Mouse (Mus musculus) 3134 (cell line): ENCODE results near the gene Mybph.

Source experiments
- DNase-seq: peaks from one replicate; pipeline ENCODE4 v3.0.0-alpha.2; 2011; ENCODE audit warnings: low spot score; ENCODE audit not compliant: insufficient read length; ENCODE audit errors: extremely low read depth

The Mybph gene

GRCm38 (mm10) chr1:134210179-134210755, 17.0 kb downstream of the Mybph start:
- no peak for DNase-seq

DNA sequence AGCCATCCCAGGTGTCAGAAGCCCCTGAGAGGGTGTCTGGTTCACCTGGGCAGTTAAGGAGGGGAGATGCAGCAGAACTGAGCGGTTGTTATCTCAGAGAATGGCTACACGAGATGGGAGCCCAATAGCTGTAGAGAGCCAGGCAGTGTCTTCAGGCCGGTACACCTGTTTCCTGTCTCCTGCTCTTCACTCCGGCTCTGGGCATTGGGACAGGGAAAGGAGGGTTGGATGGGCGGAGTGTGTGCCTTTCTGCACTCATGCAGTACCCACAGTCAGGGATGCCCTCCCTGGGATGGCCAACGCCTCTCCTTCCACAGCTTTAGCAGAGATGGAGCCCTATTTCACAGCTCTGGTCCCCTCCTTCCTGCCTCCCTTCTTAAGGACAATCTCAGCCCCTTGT, 17.8 kb downstream of the Mybph start:
- no peak for DNase-seq

DNA sequence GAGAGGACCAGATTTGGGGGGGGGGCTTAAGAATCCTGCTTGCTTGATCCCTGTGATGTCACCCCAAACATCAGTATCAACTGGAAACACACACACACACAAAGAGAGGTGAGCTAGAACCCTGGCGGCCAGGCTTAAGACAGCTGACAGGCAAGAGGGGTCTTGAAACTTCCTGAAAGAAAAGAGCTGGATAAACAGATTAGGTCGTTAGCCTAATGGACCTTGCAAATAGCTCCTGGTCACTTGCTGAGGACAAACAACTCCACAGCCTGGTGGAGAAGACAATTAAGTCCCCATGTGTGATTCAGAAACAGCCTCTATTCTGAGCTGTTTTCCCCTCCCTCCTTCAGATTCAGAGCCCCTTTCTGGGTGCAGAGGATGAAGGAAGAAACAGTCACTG, 18.4 kb downstream of the Mybph start:
- DNase-seq, result no peak

DNA sequence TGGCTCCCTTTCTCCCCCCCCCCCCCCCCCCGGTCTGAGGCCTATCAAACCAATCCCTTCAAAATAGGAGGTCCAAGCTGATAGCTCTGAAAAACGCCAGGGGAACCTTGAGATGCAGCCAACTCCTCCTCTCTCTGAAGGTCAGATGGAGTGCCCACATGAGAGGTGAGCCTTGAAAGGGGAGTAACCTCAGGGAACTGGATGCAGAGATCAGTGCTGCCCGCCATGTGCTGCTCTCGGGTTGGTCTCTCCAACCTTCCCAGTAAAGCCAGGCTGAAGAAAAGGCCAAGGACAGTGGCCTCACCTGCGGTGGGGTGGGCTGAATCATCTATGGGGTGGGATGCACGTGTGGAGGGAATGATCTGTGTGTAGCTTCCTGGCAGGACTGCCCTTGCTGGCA, 19.1 kb downstream of the Mybph start:
- DNase-seq, result no peak

- DNase-seq, result no peak
These were observed 20.2 kb downstream of the Mybph start for GRCm38 (mm10) chr1:134213405-134213804.

DNA sequence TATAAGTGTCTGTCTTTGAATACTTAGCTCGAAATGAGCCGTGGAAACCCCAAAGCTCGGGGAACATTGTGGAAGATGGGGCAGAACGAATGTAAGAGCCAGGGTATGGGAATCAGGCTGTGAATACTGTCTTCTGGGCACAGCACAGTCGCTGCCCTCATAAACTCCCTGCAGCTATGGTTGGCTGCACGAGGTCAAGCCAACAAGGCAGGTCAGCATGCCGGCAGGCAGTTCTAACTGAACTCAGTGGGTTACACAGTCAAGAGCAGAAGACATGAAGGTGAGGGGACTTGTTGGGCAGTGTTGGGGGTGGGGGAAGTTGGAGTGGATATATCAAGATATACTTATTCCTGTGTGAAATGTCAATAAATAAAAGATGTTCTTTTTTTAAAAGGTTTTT, 21.8 kb downstream of the Mybph start:
- no peak for DNase-seq

DNA sequence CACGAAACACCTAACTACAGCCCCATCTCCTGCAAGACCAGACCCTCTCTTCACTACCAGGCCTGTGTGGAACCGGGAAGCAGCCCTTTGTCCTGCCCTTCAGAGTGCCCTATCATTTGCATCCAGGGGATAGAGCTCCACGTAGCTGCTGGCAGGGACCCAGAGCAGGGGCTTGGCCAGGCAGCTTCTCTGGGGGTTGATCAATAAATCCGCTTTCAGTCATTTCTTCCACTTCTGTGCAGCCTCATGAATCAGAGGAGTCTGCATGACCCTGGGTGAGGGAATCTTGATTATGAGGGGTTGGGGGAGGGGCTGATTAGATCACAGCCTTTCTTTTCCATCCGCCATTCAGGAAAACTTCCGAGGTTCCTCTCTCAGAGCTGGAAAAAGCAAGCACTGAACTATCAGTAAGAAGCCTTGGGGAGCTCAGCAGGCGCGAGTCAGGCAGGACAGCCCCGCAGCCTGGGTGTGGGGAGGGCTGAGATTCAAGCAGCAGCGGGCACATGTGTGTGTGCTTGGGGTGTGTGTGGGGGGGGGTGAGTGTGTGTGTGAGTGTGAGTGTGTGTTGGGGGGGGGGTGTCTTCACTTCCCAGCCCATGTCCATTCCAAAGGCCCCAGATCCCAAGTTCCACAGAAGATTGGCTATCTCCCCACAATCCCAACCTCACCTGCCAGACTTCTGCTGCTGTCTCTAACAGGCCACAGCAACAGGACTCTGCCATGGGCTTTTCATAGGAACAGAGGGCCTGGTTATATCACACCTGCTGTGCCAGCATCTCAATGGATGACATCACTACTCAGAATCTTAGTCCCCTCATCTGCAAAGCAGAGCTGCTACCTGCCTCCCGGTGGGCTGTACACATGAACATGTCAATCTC, 22.7 kb downstream of the Mybph start:
- DNase-seq, result no peak

DNA sequence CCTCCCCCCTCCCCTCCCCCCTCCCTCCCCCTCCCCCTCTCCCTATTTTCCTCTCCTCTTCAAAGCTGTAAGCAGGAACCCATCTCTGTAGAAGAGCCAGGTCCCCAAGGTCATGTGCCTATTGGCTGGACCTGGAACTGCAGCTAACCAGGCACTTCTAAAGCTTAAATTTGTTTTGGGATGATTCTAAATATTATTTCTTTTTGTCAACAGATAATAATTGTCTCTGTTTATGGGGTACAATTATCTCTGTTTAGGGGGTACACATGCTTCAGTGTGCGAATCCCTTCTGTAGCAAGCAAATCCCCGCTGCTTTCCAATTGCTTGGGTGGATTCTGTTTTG, 23.4 kb downstream of the Mybph start:
- no peak for DNase-seq

GRCm38 (mm10) chr1:134217028-134217481, 23.8 kb downstream of the Mybph start:
- no peak for DNase-seq

DNA sequence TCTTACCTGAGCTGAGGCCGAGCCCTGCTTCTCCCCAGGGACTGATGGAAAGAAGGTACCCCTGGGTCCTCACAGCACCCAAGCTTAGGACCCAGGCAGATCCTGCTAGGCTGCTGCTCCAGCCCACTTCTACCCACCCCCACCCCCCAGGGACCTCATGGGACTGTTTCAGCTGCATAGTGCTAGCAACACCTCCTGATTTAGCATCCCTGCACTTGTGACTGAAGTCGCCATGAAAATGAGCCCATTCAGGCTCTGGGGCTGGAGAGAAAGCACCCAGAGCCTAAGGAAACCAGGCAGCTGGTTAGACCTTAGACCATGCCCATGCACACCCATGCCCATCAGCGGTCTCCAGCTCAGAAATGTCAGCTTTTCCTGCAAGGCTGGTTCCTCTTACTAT, 24.7 kb downstream of the Mybph start:
- DNase-seq, result no peak

DNA sequence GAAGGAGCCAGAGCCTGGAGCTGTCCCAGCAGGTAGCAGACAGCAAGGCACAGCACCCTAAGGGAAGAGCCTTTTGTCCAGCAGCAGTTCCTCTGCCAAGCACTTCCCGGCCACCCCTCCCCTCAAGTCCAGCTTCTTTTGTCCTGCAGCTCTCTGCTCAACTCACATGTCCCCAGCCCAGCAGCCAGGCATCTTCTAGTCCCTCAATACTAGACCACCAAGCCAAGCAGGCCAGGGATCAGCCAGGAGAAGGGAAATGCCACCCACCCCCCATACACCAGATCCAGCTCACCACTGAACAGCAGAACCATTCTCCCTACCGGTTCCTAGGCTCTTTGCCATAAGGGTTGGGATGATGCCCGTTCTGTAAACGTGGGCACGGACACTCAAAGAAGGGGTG, 26.4 kb downstream of the Mybph start:
- no peak for DNase-seq

DNA sequence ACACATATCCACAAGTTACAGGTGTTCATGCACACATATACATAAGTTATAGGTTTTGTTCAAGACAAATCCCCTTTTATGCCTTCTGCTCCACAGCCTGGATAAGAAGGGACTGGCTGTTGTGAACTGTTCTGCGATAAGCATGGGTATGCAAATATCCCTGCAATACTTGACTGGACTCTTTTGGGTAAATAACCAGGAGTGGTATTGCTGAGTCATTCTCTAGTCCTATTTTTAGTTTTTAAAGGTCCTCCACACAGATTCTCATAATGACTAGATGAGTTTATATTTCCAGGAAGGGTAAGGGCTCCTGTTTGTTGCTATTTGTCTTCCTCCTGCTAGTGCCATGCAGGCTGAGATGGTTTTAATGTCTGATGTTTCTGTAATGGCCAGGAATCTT, 27.9 kb downstream of the Mybph start:
- no peak for DNase-seq

DNA sequence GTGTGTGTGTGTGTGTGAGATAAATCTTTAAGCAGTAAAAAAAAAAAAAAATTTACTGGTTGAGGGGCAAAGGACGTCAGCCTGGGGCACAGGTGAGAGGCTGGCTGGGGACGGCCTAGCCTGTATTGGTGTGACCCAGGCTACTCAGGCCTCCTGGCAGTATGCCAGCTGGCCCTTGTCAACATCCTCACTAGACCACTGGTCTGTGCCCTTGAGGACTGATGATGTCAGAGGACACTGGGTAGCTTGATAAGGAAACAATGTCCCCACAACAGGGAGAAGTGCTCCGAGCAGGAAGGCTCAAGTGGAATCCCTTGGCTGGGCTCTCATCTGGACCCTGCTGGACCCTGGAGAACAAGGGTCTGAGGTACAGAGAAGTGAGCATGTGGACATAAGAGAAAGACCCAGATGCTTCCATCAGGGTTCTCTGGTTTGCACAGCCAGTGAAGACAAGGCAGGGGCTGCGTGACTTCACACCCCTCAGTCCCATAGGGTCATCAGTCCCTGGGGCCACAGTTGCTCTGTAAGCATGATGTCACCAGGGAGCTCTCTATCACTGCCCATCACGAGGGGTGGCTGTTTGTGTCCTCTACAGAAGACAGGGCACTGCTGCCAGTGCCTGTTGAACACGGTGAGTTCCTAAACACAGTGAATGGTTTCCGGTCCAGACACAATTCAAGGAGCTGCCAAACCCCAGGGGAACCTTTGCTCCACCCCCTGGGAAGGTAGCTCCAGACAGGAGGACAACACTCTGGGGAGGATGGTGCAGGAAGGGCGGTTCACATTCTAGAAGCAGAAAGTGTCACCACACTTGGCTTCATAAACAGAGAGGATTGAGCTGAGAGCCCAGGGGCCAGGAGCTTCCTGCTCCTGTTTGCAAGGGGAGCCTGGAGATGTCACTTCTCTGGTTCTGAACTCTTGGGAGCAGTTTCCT, 29.1 kb downstream of the Mybph start:
- DNase-seq, result no peak

- no peak for DNase-seq
These were observed 31.5 kb downstream of the Mybph start for GRCm38 (mm10) chr1:134224649-134225227.

GRCm38 (mm10) chr1:134225375-134225774, 32.1 kb downstream of the Mybph start:
- DNase-seq, result no peak

- DNase-seq, result no peak
These were observed 33.5 kb downstream of the Mybph start for GRCm38 (mm10) chr1:134226739-134227138.

DNA sequence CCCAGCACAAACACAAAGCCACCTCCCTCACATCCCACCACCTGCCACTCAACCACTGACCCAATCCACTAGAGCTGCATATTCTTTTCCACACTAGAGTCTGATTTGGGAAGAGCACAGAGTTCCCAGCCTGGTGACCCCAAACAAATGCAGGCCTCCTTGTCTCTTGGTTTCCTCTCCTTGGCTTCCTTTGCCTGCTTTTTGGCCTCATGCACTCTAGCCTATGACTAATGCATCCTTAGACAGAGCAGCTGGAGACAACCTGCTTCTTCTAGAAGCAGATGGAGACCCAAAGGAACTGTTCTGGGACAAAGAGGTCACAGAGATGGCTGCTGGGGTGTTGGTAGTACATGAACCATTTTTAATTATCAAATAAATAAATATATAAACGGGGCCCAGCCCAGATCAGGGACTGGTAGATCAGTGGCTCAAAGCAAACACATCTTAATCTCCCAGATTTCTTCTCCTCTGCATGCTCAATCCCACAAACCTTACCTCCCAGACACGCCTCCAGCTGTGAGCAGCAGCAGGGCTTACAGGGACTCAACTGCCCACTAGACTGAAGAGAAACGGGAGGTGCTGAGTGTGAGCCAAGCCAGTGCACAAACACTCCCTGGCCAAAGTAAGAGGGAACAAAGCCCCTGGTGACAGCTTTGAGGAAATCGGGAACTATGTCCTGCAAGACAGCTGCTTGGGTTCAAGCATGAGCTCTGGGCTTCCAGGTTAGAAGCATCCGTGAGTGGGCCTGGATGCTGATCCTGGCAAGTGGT, 36.7 kb downstream of the Mybph start:
- no peak for DNase-seq

GRCm38 (mm10) chr1:134230638-134231228, 37.5 kb downstream of the Mybph start:
- DNase-seq, result no peak

DNA sequence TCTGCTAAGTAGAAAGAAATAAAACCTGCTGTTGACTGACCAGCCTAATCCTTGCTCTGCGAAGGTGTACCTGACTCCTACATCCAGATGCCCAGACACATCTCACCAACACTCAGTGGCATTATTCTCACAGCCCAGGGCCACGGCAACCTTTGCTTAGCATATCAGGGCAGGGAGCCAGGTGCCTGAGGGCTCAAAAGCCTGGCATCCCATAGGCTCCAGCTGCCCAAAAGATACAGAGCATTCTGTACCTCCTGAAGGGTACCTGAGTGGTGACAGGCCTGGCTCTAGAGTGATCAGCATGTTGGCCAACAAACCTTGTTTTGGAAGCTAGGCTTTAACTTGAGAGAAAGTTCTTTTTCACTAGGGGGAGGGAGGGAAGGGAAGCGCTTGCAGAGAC, 38.0 kb downstream of the Mybph start:
- DNase-seq, result no peak

GRCm38 (mm10) chr1:134231681-134232080, 38.4 kb downstream of the Mybph start:
- DNase-seq, result no peak
